Mouse (Mus musculus) CH12.LX (cell line): ENCODE results near the gene Psmd13. TPM values are rescaled to one million over a fixed set of nuclear protein-coding genes. Genes with fewer than 3 reads are reported as not detected.

Source experiments
- DNase-seq: peaks from one replicate; pipeline ENCODE4 v3.0.0-alpha.2; 2013; ENCODE audit errors: extremely low read depth
- H3K27ac ChIP-seq: 2 replicates; pipeline ENCODE4 v1.5.1; 2012; ENCODE audit warnings: low read depth, mild to moderate bottlenecking, control low read depth, moderate library complexity; ENCODE audit not compliant: insufficient read depth
- H3K27me3 ChIP-seq: replicated peaks from 2 replicates; pipeline ENCODE3; 2012; ENCODE audit warnings: inconsistent platforms
- H3K36me3 ChIP-seq, 2 experiments: replicated peaks in 1 of 2; 2 replicates each; pipeline versions ENCODE3 to v1.6.1; 2012; ENCODE audit warnings: inconsistent platforms in 1 of 2, low read length in 1 of 2, mild to moderate bottlenecking in 1 of 2, mixed read lengths in 1 of 2, moderate library complexity in 1 of 2; ENCODE audit not compliant: control insufficient read depth in 1 of 2, insufficient read depth in 1 of 2
- H3K4me1 ChIP-seq, 2 experiments: 2 replicates each; pipeline ENCODE4 v1.6.1; 2012; ENCODE audit warnings: inconsistent platforms in 1 of 2, moderate library complexity in 1 of 2; ENCODE audit not compliant: insufficient read depth in 2 of 2, control insufficient read depth in 1 of 2
- H3K4me2 ChIP-seq: 2 replicates; pipeline ENCODE4 v1.6.1; 2012; ENCODE audit warnings: low read depth, mild to moderate bottlenecking, control low read depth; ENCODE audit not compliant: poor library complexity, insufficient read depth, severe bottlenecking
- H3K4me3 ChIP-seq, 3 experiments: fragments of 150-350 bp in 1 of 3; sonication (generic) in 1 of 3; replicated peaks in 1 of 3; 2 replicates each; pipeline versions ENCODE3 to v1.5.1; 2011 to 2012; ENCODE audit warnings: low read depth in 2 of 3, low read length in 2 of 3, mild to moderate bottlenecking in 2 of 3, moderate library complexity in 2 of 3, control low read depth in 1 of 3, improper control_type of control experiment in 1 of 3, inconsistent platforms in 1 of 3, mixed read lengths in 1 of 3; ENCODE audit not compliant: poor library complexity in 1 of 3
- H3K79me2 ChIP-seq: replicated peaks from 2 replicates; pipeline ENCODE4 v1.6.1; 2012; ENCODE audit warnings: mild to moderate bottlenecking, moderate library complexity; ENCODE audit not compliant: control insufficient read depth, poor library complexity, insufficient read depth, severe bottlenecking; ENCODE audit errors: extremely low read depth
- H3K9ac ChIP-seq: 2 replicates; pipeline ENCODE4 v1.6.1; 2012; ENCODE audit warnings: low read depth, mild to moderate bottlenecking, control low read depth, moderate library complexity; ENCODE audit not compliant: insufficient read depth
- H3K9me3 ChIP-seq: replicated peaks from 2 replicates; pipeline ENCODE3; 2012; ENCODE audit warnings: low read length, inconsistent platforms, mixed read lengths
- BHLHE40 ChIP-seq: IDR thresholded peaks from 2 replicates; pipeline ENCODE4 v1.6.1; 2011; ENCODE audit warnings: mild to moderate bottlenecking, low read depth, low read length, improper control_type of control experiment
- CHD1 ChIP-seq: IDR thresholded peaks from 2 replicates; pipeline ENCODE4 v1.6.1; 2012; ENCODE audit warnings: low read depth, low read length, improper control_type of control experiment, inconsistent platforms
- CHD2 ChIP-seq: IDR thresholded peaks from 2 replicates; pipeline ENCODE4 v1.6.1; 2011; ENCODE audit warnings: low read length, improper control_type of control experiment
- CTCF ChIP-seq, 2 experiments: IDR thresholded peaks in 1 of 2; conservative IDR thresholded peaks in 1 of 2; 2 replicates each; pipeline ENCODE4 v1.5.1; 2011 to 2012; ENCODE audit warnings: low read depth in 2 of 2, low read length in 2 of 2, improper control_type of control experiment in 1 of 2, inconsistent platforms in 1 of 2, mild to moderate bottlenecking in 1 of 2, moderate library complexity in 1 of 2
- E2F4 ChIP-seq: IDR thresholded peaks from 2 replicates; pipeline ENCODE4 v1.6.1; 2011; ENCODE audit warnings: low read depth, low read length, improper control_type of control experiment; ENCODE audit not compliant: insufficient replicate concordance
- ELF1 ChIP-seq: IDR thresholded peaks from 2 replicates; pipeline ENCODE4 v1.6.1; 2014; ENCODE audit warnings: low read depth, mild to moderate bottlenecking, inconsistent platforms, low read length, improper control_type of control experiment
- EP300 ChIP-seq: IDR thresholded peaks from 2 replicates; pipeline ENCODE4 v1.6.1; 2011; ENCODE audit warnings: low read length, improper control_type of control experiment
- ETS1 ChIP-seq: conservative IDR thresholded peaks from 2 replicates; pipeline ENCODE4 v1.6.1; 2012; ENCODE audit warnings: low read depth, mild to moderate bottlenecking, inconsistent platforms, low read length, improper control_type of control experiment, moderate library complexity
- GABPA ChIP-seq: IDR thresholded peaks from 2 replicates; pipeline ENCODE4 v1.6.1; 2012; ENCODE audit warnings: low read depth, low read length, improper control_type of control experiment, inconsistent platforms; ENCODE audit not compliant: insufficient replicate concordance
- HCFC1 ChIP-seq: IDR thresholded peaks from 2 replicates; pipeline ENCODE4 v1.6.1; 2012; ENCODE audit warnings: low read depth, mild to moderate bottlenecking, inconsistent platforms, low read length, improper control_type of control experiment
- IRF4 ChIP-seq: IDR thresholded peaks from 2 replicates; pipeline ENCODE4 v1.6.1; 2014; ENCODE audit warnings: low read depth, mild to moderate bottlenecking, inconsistent platforms, low read length, improper control_type of control experiment
- JUN ChIP-seq: IDR thresholded peaks from 2 replicates; pipeline ENCODE4 v1.6.1; 2011; ENCODE audit warnings: low read depth, mild to moderate bottlenecking, low read length, improper control_type of control experiment, moderate library complexity; ENCODE audit not compliant: insufficient read depth
- JUND ChIP-seq: conservative IDR thresholded peaks from 2 replicates; pipeline ENCODE4 v1.6.1; 2011; ENCODE audit warnings: low read depth, low read length, improper control_type of control experiment
- KAT2A ChIP-seq: IDR thresholded peaks from 2 replicates; pipeline ENCODE4 v1.6.1; 2012; ENCODE audit warnings: low read length, improper control_type of control experiment, inconsistent platforms; ENCODE audit not compliant: insufficient replicate concordance
- MAFK ChIP-seq: IDR thresholded peaks from 2 replicates; pipeline ENCODE4 v1.6.1; 2011; ENCODE audit warnings: low read length, improper control_type of control experiment; ENCODE audit not compliant: insufficient replicate concordance
- MAX ChIP-seq: IDR thresholded peaks from 2 replicates; pipeline ENCODE4 v1.6.1; 2011; ENCODE audit warnings: low read length, improper control_type of control experiment
- MAZ ChIP-seq: IDR thresholded peaks from 2 replicates; pipeline ENCODE4 v1.6.1; 2012; ENCODE audit warnings: low read depth, mild to moderate bottlenecking, inconsistent platforms, low read length, improper control_type of control experiment, moderate library complexity
- MEF2A ChIP-seq: IDR thresholded peaks from 2 replicates; pipeline ENCODE4 v1.6.1; 2014; ENCODE audit warnings: low read depth, mild to moderate bottlenecking, inconsistent platforms, low read length, improper control_type of control experiment, borderline replicate concordance
- MXI1 ChIP-seq: IDR thresholded peaks from 2 replicates; pipeline ENCODE4 v1.6.1; 2011; ENCODE audit warnings: mild to moderate bottlenecking, low read depth, low read length, improper control_type of control experiment
- MYC ChIP-seq: IDR thresholded peaks from 2 replicates; pipeline ENCODE4 v1.6.1; 2011; ENCODE audit warnings: low read depth, mild to moderate bottlenecking, improper control_type of control experiment, low read length
- NELFE ChIP-seq: IDR thresholded peaks from 2 replicates; pipeline ENCODE4 v1.6.1; 2011; ENCODE audit warnings: low read depth, low read length, improper control_type of control experiment
- NRF1 ChIP-seq: IDR thresholded peaks from 2 replicates; pipeline ENCODE4 v1.6.1; 2014; ENCODE audit warnings: low read depth, mild to moderate bottlenecking, inconsistent platforms, low read length, improper control_type of control experiment, moderate library complexity
- PAX5 ChIP-seq: IDR thresholded peaks from 2 replicates; pipeline ENCODE4 v1.6.1; 2012; ENCODE audit warnings: low read length, inconsistent platforms, mixed read lengths
- POLR2A ChIP-seq: IDR thresholded peaks from 2 replicates; pipeline ENCODE4 v1.6.1; 2011; ENCODE audit warnings: low read depth, mild to moderate bottlenecking, improper control_type of control experiment, low read length
- POLR2AphosphoS2 ChIP-seq: IDR thresholded peaks from 2 replicates; pipeline ENCODE4 v1.6.1; 2011; ENCODE audit warnings: low read depth, low read length, improper control_type of control experiment
- RAD21 ChIP-seq: IDR thresholded peaks from 2 replicates; pipeline ENCODE4 v1.6.1; 2011; ENCODE audit warnings: low read depth, mild to moderate bottlenecking, low read length, improper control_type of control experiment, moderate library complexity
- RCOR1 ChIP-seq: conservative IDR thresholded peaks from 2 replicates; pipeline ENCODE4 v1.6.1; 2012; ENCODE audit warnings: low read depth, mild to moderate bottlenecking, inconsistent platforms, low read length, improper control_type of control experiment
- SIN3A ChIP-seq: IDR thresholded peaks from 2 replicates; pipeline ENCODE4 v1.6.1; 2012; ENCODE audit warnings: low read length, improper control_type of control experiment, inconsistent platforms
- SMC3 ChIP-seq: IDR thresholded peaks from 2 replicates; pipeline ENCODE4 v1.6.1; 2011; ENCODE audit warnings: low read depth, low read length, improper control_type of control experiment
- TBP ChIP-seq: conservative IDR thresholded peaks from 2 replicates; pipeline ENCODE4 v1.6.1; 2011; ENCODE audit warnings: low read depth, low read length, improper control_type of control experiment
- TCF12 ChIP-seq: IDR thresholded peaks from 2 replicates; pipeline ENCODE4 v1.6.1; 2014; ENCODE audit warnings: low read depth, mild to moderate bottlenecking, inconsistent platforms, low read length, improper control_type of control experiment
- UBTF ChIP-seq: IDR thresholded peaks from 2 replicates; pipeline ENCODE4 v1.6.1; 2012; ENCODE audit warnings: low read depth, mild to moderate bottlenecking, inconsistent platforms, low read length, improper control_type of control experiment, moderate library complexity
- USF1 ChIP-seq: IDR thresholded peaks from 2 replicates; pipeline ENCODE4 v1.6.1; 2014; ENCODE audit warnings: low read depth, mild to moderate bottlenecking, inconsistent platforms, low read length, improper control_type of control experiment
- USF2 ChIP-seq: conservative IDR thresholded peaks from 2 replicates; pipeline ENCODE4 v1.6.1; 2011; ENCODE audit warnings: low read depth, low read length, improper control_type of control experiment
- ZC3H11A ChIP-seq: IDR thresholded peaks from 2 replicates; pipeline ENCODE4 v1.6.1; 2012; ENCODE audit warnings: low read depth, mild to moderate bottlenecking, inconsistent platforms, low read length, improper control_type of control experiment
- ZKSCAN1 ChIP-seq: IDR thresholded peaks from 2 replicates; pipeline ENCODE4 v1.6.1; 2012; ENCODE audit warnings: low read depth, inconsistent platforms, low read length, improper control_type of control experiment, borderline replicate concordance
- ZMIZ1 ChIP-seq: IDR thresholded peaks from 2 replicates; pipeline ENCODE4 v1.6.1; 2012; ENCODE audit warnings: low read depth, mild to moderate bottlenecking, inconsistent platforms, low read length, improper control_type of control experiment
- ZNF384 ChIP-seq: IDR thresholded peaks from 2 replicates; pipeline ENCODE4 v1.6.1; 2012; ENCODE audit warnings: low read depth, low read length, improper control_type of control experiment, inconsistent platforms
- dilution Hi-C: fragments of 300-500 bp; cut with MboI; formaldehyde crosslinking; loops from 2 replicates; pipeline ENCODE4 v1.14.3; 2020; ENCODE audit warnings: low sequenced_read_pairs; ENCODE audit not compliant: extremely low pct_unique_long_range_greater_than_20kb, extremely low pct_ligation_motif_present
- in situ Hi-C: fragments of 300-500 bp; cut with MboI; formaldehyde crosslinking; loops from 3 replicates; pipeline ENCODE4 v1.14.3; 2019; ENCODE audit warnings: low sequenced_read_pairs, low pct_ligation_motif_present, low pct_unique_long_range_greater_than_20kb, mixed read lengths
- polyA plus RNA-seq: library from polyadenylated mRNA; unstranded; fragments of >175 nt; gene quantifications from 2 replicates; pipeline ENCODE4 v1.2.1, GENCODE M21; 2012; ENCODE audit warnings: low read depth; ENCODE audit not compliant: insufficient read length
- total RNA-seq, 2 experiments: library from RNA; depleted of rRNA; stranded (reverse); fragments of 300-350 nt in 1 of 2; fragments of >200 nt in 1 of 2; gene quantifications; 2 replicates each; pipeline ENCODE4 v1.2.3; 2012 to 2014

The Psmd13 gene
- 165 and 189 TPM in 2 replicates for total RNA-seq (2012; rRNA removed)
- 166 and 168 TPM in 2 replicates for total RNA-seq (2014; rRNA removed)
- 185 and 245 TPM in 2 replicates for polyA plus RNA-seq

DNA sequence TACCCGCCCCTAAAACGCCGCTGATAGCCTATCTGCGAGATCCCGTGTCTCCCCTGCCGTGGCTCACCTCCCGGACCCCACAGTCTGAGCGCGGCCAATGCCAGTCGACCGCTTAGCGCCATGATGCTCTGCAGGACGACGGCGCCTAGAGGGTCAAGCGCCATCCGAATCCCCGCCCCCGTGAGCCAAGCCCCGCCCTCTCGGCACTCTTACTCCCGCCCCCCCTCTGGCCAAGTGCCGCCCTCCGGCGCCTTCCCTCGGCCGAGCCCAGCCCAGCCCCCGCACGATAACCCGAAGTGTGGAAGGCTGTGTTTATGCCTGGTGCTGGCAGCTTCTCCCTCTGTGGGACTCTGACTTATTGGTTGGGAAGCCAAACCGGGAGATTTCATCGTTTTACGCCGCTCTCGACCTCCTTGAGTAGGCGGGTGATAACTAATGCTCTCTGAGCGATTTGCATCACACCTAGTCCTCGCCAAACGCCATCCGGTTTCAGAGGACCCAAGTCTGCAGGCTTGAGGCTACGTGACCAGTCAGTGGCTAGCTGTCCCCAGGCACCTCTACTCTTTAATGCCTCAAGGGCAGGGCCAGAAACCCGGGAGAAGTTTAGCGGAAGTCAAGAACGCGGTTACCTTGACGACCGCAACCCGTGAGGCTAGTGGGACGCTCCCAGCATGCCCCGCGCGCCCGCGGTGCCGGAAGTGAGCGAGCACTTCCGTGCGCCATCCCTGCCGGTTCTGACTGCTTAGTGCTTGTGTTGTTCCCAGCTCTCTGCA lies at the start of gene Psmd13, which contains the start of gene Sirt3:
Gene Psmd13 (plus strand): TSS at position 273 of the 773 bp plus-strand sequence.
Gene Sirt3 (minus strand): TSS at position 614 of the 773 bp plus-strand sequence.
- H3K4me2 ChIP-seq = peak within 1 kb of the TSS; percentile 64
- no peaks in the 10 kb centered on the region for H3K9me3 ChIP-seq
- H3K79me2 ChIP-seq = peaks cover 29% of the 10 kb centered on the region
- H3K27me3 ChIP-seq = no peaks in the 10 kb centered on the region
- in situ Hi-C loops = no loop called here
- H3K4me3 ChIP-seq = peak within 1 kb of the TSS; percentile 88 to 91 (median 91)
- TF ChIP-seq MYC (no peak), EP300 (no peak), GABPA (no peak), ZKSCAN1 (no peak), JUND (no peak), RCOR1 (no peak), POLR2AphosphoS2 (peak; percentile 69; the same call in 1 of the 2 replicates), CHD1 (no peak), BHLHE40 (no peak), MAFK (no peak), ZC3H11A (no peak), ZNF384 (no peak), E2F4 (no peak), USF1 (no peak), TCF12 (peak; percentile 68), CTCF (conservative IDR thresholded peaks at IDR 0.05 in 1 of 2, IDR thresholded peaks at IDR 0.05 in 1 of 2; ENCODE audit: low read depth in 2 of 2, low read length in 2 of 2) (no peak), IRF4 (no peak; the same call in 1 of the 2 replicates), SMC3 (no peak), UBTF (no peak), MXI1 (peak; percentile 96), USF2 (no peak), ELF1 (peak; percentile 96), HCFC1 (peak; percentile 91), NRF1 (no peak), MAZ (no peak), POLR2A (peak; percentile 89), KAT2A (peak; percentile 89; the same call in 1 of the 2 replicates), TBP (0 out of 2 replicates have a peak, but pooled peaks have one; percentile 64), CHD2 (peak; percentile 55; the same call in 1 of the 2 replicates), RAD21 (no peak), SIN3A (peak; percentile 98), JUN (no peak), MAX (0 out of 2 replicates have a peak, but pooled peaks have one; percentile 2), NELFE (peak; percentile 84), MEF2A (no peak), ETS1 (no peak), PAX5 (no peak), ZMIZ1 (0 out of 2 replicates have a peak, but pooled peaks have one; percentile 5)
- peak within 1 kb of the TSS; percentile 67 for H3K27ac ChIP-seq
- peaks cover 18 to 49% of the 10 kb centered on the region in 2 experiments for H3K4me1 ChIP-seq
- dilution Hi-C loops = no loop called here
- H3K36me3 ChIP-seq = peaks cover 11 to 45% of the 10 kb centered on the region in 2 experiments
- peak; percentile 94 for DNase-seq
- peak within 1 kb of the TSS; percentile 93 for H3K9ac ChIP-seq
